Mouse (Mus musculus) liver, adult 2 months (tissue): Measurements from ENCODE around the gene 4932438H23Rik.

Experiments used
- CTCF ChIP-seq: fragments of 200-500 bp; IDR thresholded peaks from 2 replicates; pipeline ENCODE4 v1.5.1; 2011; ENCODE audit warnings: low read depth, low read length, control low read depth
- POLR2A ChIP-seq: fragments of 200-500 bp; IDR thresholded peaks from 2 replicates; pipeline ENCODE4 v1.6.1; 2011; ENCODE audit warnings: low read length, control low read depth; ENCODE audit not compliant: insufficient read depth; ENCODE audit errors: extremely low read depth

GRCm38 (mm10) chr16:91067122-91067521 lies 27.8 kb downstream of the 4932438H23Rik start:
- TF ChIP-seq CTCF (no peak), POLR2A (no peak)
